Mouse (Mus musculus) bone marrow, adult 2 months (tissue): ENCODE data around the gene Zfp987.
"Not testable (repeated sequence)": the region's sequence is repeated elsewhere in the genome, so short reads cannot be mapped to it uniquely, and the experiment has no call there.

Source experiments
- CTCF ChIP-seq: fragments of 200-500 bp; IDR thresholded peaks from 2 replicates; pipeline ENCODE4 v1.5.1; 2011; ENCODE audit warnings: low read length, control low read depth; ENCODE audit not compliant: control insufficient read depth, insufficient read depth
- POLR2A ChIP-seq: fragments of 200-500 bp; IDR thresholded peaks from 2 replicates; pipeline ENCODE4 v1.6.1; 2011; ENCODE audit warnings: low read depth, mild to moderate bottlenecking, control low read depth, low read length, borderline replicate concordance; ENCODE audit not compliant: control insufficient read depth

GRCm38 (mm10) chr4:146168730-146169215 lies 71.7 kb downstream of the Zfp987 start:
- not testable (repeated sequence) for TF ChIP-seq CTCF, POLR2A
